Mouse (Mus musculus): Measurements from ENCODE around the gene Pfkfb1. TPM values are rescaled to one million over a fixed set of nuclear protein-coding genes. Genes with fewer than 3 reads are reported as not detected.

Gene Pfkfb1
- polyA plus RNA-seq, 1 experiment: 3.7 TPM

DNA sequence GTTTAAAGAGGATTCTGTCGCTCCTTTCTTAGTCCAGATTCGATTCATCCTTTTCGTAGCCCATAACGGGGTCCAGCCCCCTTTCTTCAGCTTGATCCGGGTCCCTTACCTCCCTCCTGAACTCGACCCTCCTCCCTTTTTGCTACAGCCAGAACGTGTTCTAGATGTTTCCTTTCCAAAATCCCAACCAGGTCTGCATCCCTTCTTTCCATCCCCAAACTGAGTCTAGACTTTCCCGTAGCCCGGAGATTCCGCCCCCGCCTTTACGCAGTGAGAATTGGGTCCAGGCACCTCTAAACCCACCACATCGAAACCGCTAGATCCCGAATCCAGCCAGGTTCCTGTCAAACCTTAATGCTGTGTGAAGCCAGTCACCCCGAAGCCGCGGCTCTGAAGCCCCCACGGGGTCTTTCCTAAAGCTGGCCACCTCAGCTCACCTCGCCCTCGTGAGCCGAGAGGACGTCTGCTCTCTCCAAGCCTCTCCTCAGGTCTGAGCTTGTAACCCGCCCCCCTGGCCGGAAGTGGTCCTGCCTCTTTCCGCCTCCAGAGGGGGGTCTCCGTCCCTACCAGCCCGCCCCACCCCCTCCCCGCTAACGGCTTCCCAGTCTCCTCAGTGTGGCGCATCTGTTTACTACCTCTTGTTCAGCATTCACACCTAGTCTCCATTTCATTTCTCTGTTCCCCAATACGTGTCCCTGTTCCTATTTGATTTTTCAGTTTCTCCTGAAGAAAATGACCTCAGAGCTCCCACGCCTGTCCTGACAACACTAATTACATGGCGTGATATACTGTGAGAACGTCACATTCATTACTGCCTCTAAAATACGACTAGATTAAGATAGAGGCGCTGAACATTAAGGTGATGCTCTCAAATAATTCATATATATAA, 69.1 kb downstream of the Pfkfb1 start, which contains the start of gene Tro:
Gene Tro (minus strand): TSS at position 676 of the 889 bp plus-strand sequence.
- H3K4me1 ChIP-seq (ENCODE audit: control insufficient read depth, insufficient read depth, low read length): no peaks in the 10 kb centered on the region
- 31% methylated on average over 37 of the region's 37 CpGs for WGBS
- TF ChIP-seq CTCF (IDR thresholded peaks at IDR 0.05; ENCODE audit: insufficient read depth, low read length) (no peak), POLR2A (IDR thresholded peaks at IDR 0.05; ENCODE audit: borderline replicate concordance, extremely low read depth, low read depth, low read length) (no peak)
- no peak for DNase-seq
- H3K4me3 ChIP-seq (replicated peaks; ENCODE audit: extremely low read depth, low read depth, low read length): peak within 1 kb of the TSS; percentile 37

DNA sequence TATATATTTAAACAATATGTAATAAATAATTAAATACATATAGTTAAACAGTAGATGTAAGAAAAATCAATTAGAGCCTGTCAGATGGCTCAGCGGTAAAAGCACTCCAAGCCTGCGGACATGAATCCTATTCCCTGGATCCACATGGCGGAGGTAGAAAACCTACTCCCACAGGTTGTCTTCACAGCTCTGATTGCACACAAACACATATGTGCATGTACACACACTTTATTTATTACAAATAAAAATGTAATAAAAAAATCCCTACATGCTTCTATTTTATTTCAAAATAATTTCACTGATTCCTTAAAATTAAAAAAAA, 69.7 kb downstream of the Pfkfb1 start:
- 71% methylated on average over 3 of the region's 3 CpGs for WGBS
- no peak for DNase-seq
- Histone ChIP-seq H3K4me3 (replicated peaks; ENCODE audit: extremely low read depth, low read depth, low read length) (no peak overlapping the region), H3K4me1 (ENCODE audit: control insufficient read depth, insufficient read depth, low read length) (no peaks in the 10 kb centered on the region)
- TF ChIP-seq POLR2A (IDR thresholded peaks at IDR 0.05; ENCODE audit: borderline replicate concordance, extremely low read depth, low read depth, low read length) (no peak), CTCF (IDR thresholded peaks at IDR 0.05; ENCODE audit: insufficient read depth, low read length) (no peak)

DNA sequence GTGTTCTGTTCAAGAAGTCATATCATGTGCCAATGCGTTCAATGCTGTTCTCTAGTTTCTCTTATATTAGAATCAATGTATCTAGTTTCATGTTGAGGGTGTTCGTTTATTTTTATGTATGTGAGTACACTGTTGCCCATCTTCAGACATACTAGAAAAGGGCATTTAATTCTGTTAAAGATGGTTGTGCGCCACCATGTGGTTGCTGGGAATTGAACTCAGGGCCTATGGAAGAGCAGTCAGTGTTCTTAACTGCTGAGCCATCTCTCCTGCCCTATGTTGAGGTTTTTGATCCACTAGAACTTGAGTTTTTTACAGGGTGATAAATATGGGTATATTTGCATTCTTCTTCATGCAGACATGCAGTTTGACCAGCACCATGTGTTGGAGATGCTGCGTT, 74.8 kb downstream of the Pfkfb1 start:
- no peak for DNase-seq
- 45% methylated on average over 4 of the region's 4 CpGs for whole genome bisulfite sequencing
- Histone ChIP-seq H3K4me3 (replicated peaks; ENCODE audit: extremely low read depth, low read depth, low read length) (no peak overlapping the region), H3K4me1 (ENCODE audit: control insufficient read depth, insufficient read depth, low read length) (no peaks in the 10 kb centered on the region)
- TF ChIP-seq POLR2A (IDR thresholded peaks at IDR 0.05; ENCODE audit: borderline replicate concordance, extremely low read depth, low read depth, low read length) (no peak), CTCF (IDR thresholded peaks at IDR 0.05; ENCODE audit: insufficient read depth, low read length) (no peak)

DNA sequence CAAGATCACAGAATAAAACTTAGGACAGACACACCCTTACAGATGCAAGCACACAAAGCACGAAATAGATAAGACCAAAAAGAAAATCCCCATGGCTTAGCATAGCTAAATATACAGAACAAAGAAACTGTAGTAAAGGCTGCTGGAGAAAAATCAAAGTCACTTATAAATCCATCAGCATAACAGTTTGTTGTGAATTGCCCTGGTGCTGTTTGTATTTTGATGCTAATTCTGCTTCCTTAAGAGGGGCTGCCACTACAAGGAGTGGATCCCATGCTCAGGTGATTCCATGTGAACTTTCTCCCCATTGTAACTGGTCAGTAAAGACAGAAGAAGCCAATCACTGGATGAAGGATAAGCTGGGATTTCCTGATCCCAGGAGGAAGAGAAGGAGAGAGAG, 89.5 kb downstream of the Pfkfb1 start:
- H3K4me3 ChIP-seq (replicated peaks; ENCODE audit: extremely low read depth, low read depth, low read length): no peak overlapping the region
- no peaks in the 10 kb centered on the region for H3K4me1 ChIP-seq (ENCODE audit: control insufficient read depth, insufficient read depth, low read length)
- no peak for DNase-seq
- 36% methylated on average over 1 of the region's 1 CpGs for WGBS
- TF ChIP-seq POLR2A (IDR thresholded peaks at IDR 0.05; ENCODE audit: borderline replicate concordance, extremely low read depth, low read depth, low read length) (no peak), CTCF (IDR thresholded peaks at IDR 0.05; ENCODE audit: insufficient read depth, low read length) (no peak)

Other genes with a start within 250 kb of the Pfkfb1 start
- 1.8 and 4.5 TPM in 2 replicates for gene Tmem29, start 129.1 kb upstream of the Pfkfb1 start, polyA plus RNA-seq (2012; rRNA removed)
- 52.8 and 113 TPM in 2 replicates for gene Alas2, start 40.9 kb upstream of the Pfkfb1 start, polyA plus RNA-seq (2012; rRNA removed)
- 6.5 and 7.7 TPM in 2 replicates for gene Apex2, start 1.6 kb downstream of the Pfkfb1 start, polyA plus RNA-seq (2012; rRNA removed)
- 1.3 and 1.6 TPM in 2 replicates for gene Tro, start 69.4 kb downstream of the Pfkfb1 start, polyA plus RNA-seq (2012; rRNA removed)
- gene Maged2, start 226.1 kb downstream of the Pfkfb1 start, polyA plus RNA-seq (2012; rRNA removed): 31.8 and 41.1 TPM in 2 replicates